Mouse (Mus musculus): ENCODE data around the gene Ergic1. TPM values are rescaled to one million over a fixed set of nuclear protein-coding genes. Genes with fewer than 3 reads are reported as not detected.

Gene Ergic1
- polyA plus RNA-seq, 1 experiment from 2014 or later: 75.0 TPM

DNA sequence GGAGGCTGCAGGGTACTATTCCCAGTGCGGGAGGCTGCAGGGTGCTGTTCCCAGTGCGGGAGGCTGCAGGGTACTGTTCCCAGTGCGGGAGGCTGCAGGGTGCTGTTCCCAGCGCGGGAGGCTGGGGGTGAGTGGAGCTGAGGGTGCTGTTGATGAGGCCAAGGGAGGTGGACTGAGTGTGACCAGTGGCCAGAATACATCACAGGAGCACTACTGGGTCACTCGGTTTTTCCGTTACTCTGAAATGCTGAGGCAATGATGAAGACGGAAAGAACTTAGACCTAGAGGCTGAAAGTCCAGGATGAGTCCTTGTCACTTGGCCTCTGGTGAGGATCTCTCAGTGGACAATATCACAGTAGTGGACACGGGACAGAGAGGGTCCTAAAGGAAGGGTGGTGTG lies 71.9 kb downstream of the Ergic1 start:
- no peak overlapping the region for H3K4me2 ChIP-seq
- peaks cover 48% of the 10 kb centered on the region for H3K36me3 ChIP-seq
- H3K4me1 ChIP-seq (replicated peaks): no peaks in the 10 kb centered on the region
- no peak overlapping the region for H3K9ac ChIP-seq
- WGBS: 93% methylated on average over 9 of the region's 9 CpGs
- H3K9me3 ChIP-seq (replicated peaks): no peaks in the 10 kb centered on the region
- ATAC-seq (replicated peaks; ENCODE audit: insufficient number of reproducible peaks, insufficient read depth, low FRiP score, low read depth): no peak
- H3K27ac ChIP-seq: no peak overlapping the region
- H3K27me3 ChIP-seq: no peaks in the 10 kb centered on the region
- no peak overlapping the region for H3K4me3 ChIP-seq

DNA sequence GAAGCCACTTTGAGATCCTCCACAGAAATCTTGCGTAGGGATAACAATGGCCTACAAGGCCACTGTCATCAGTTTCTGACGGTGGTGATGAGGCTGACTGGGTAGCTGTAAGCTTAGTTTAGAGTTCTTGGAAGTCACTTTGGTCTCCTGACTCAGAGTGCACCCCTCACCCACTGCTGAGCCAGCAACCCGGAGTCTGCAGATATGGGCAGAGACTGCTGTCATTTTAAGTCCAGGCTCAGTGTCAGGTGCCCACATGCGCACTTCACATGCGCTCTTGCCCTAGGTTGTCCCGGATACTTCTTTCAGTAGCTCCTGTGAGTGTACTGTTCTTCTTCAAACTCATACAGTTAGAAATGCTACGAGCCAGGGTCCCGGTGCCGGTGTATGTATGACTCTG lies 72.6 kb downstream of the Ergic1 start:
- Histone ChIP-seq H3K36me3 (peaks cover 48% of the 10 kb centered on the region), H3K9me3 (replicated peaks) (no peaks in the 10 kb centered on the region), H3K4me1 (replicated peaks) (peaks cover 3% of the 10 kb centered on the region; the same call in 1 of the 2 replicates), H3K4me3 (no peak overlapping the region), H3K4me2 (no peak overlapping the region), H3K9ac (no peak overlapping the region), H3K27ac (no peak overlapping the region), H3K27me3 (no peaks in the 10 kb centered on the region)
- ATAC-seq (replicated peaks; ENCODE audit: insufficient number of reproducible peaks, insufficient read depth, low FRiP score, low read depth): no peak
- 82% methylated on average over 9 of the region's 9 CpGs for WGBS

DNA sequence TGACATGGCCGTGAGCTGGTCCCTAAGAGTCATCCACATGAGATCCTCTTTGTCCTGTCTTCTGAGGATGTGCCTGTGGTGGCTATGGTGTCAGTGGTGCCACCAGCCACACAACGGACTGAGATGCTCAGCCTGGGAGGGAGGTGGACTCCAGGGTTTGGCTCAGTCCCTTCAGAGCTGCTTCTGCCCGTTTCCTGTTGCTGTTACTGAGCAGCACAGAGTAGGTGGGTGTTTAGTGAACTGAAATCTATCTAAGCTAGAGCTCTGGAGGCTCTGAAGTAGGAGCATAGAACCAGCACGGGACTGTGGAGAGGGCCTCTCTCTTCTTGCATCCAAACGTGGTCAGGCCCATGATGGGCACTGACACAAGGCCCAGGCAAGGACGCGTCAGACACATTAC lies 73.2 kb downstream of the Ergic1 start:
- peaks cover 51% of the 10 kb centered on the region for H3K36me3 ChIP-seq
- no peak for ATAC-seq (replicated peaks; ENCODE audit: insufficient number of reproducible peaks, insufficient read depth, low FRiP score, low read depth)

DNA sequence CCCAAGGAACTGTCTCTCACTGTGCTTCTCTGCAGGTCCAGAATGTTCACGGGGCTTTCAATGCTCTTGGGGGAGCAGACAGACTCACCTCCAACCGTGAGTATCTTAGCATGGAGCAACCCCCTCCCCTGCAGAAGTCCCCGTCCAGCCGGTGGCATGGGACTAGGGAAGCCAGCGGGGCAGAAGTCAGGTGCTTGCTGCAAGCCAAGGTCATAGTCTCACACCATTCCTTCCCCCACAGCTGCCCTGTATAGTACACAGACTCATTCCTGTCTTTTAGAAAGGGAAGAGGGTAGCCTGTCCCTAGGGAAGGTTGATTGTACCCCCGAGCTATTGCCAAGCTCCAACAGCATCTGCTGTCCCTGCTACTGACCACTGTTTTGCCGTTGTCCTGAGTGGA lies 74.7 kb downstream of the Ergic1 start:
- no peaks in the 10 kb centered on the region for H3K27me3 ChIP-seq
- H3K36me3 ChIP-seq: peaks cover 49% of the 10 kb centered on the region

More for the DNA sequence above, 73.2 kb downstream of the Ergic1 start:
- H3K9ac ChIP-seq: no peak overlapping the region
- H3K4me3 ChIP-seq: no peak overlapping the region
- H3K9me3 ChIP-seq (replicated peaks): no peaks in the 10 kb centered on the region
- no peak overlapping the region for H3K4me2 ChIP-seq
- H3K27ac ChIP-seq: no peak overlapping the region
- WGBS: 87% methylated on average over 7 of the region's 7 CpGs
- H3K27me3 ChIP-seq: no peaks in the 10 kb centered on the region
- H3K4me1 ChIP-seq (replicated peaks): peaks cover 3% of the 10 kb centered on the region; the same call in 1 of the 2 replicates

DNA sequence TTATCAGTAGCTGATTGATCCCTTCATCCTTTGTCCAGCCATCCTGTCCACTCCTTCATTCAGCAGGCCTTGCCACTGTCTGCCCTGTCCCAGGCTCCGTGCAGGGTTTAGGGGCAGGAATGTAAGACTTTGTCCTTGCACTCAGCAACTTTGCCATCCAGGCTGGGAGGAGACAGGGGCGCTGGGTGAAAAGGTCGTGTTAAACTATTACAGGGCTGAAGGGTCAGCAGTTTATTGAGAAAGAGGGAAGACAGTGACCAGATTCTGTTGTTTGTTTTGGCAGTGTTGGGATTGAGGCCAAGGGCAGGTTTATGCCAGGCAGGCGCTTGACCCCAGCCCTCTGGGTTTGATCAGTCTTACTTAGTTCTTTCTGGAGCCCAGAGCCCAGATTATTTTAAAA lies 76.6 kb downstream of the Ergic1 start:
- no peak overlapping the region for H3K9ac ChIP-seq
- H3K4me2 ChIP-seq: no peak overlapping the region
- H3K36me3 ChIP-seq: peaks cover 66% of the 10 kb centered on the region
- no peak overlapping the region for H3K4me3 ChIP-seq
- H3K27me3 ChIP-seq: no peaks in the 10 kb centered on the region
- no peak overlapping the region for H3K27ac ChIP-seq
- ATAC-seq (replicated peaks; ENCODE audit: insufficient number of reproducible peaks, insufficient read depth, low FRiP score, low read depth): no peak
- WGBS: 56% methylated on average over 4 of the region's 4 CpGs
- H3K9me3 ChIP-seq (replicated peaks): no peaks in the 10 kb centered on the region
- H3K4me1 ChIP-seq (replicated peaks): peaks cover 3% of the 10 kb centered on the region; the same call in 1 of the 2 replicates

More for the DNA sequence above, 74.7 kb downstream of the Ergic1 start:
- ATAC-seq (replicated peaks; ENCODE audit: insufficient number of reproducible peaks, insufficient read depth, low FRiP score, low read depth): no peak
- Histone ChIP-seq H3K4me2 (no peak overlapping the region), H3K4me3 (no peak overlapping the region), H3K4me1 (replicated peaks) (peaks cover 3% of the 10 kb centered on the region; the same call in 1 of the 2 replicates), H3K9ac (no peak overlapping the region), H3K9me3 (replicated peaks) (no peaks in the 10 kb centered on the region), H3K27ac (no peak overlapping the region)
- WGBS: 80% methylated on average over 7 of the region's 7 CpGs

DNA sequence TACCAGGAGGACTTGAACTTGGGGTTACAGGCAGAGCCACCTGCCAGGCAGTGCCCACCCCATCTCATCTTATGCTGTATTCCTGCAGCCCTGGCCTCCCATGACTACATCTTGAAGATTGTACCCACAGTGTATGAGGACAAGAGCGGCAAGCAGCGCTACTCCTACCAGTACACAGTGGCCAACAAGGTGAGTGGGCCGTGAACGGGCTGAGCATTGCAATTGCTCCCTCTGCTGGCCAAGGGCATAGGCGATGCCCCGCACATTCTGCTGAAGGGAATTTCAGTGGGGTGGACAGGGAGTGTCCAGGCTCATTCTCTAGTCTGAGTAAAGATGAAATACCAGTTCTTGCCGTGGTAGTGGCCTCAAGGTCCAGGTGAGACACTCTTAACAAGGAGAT lies 77.4 kb downstream of the Ergic1 start:
- Histone ChIP-seq H3K27me3 (no peaks in the 10 kb centered on the region), H3K9ac (no peak overlapping the region), H3K36me3 (peaks cover 74% of the 10 kb centered on the region), H3K4me1 (replicated peaks) (peaks cover 3% of the 10 kb centered on the region; the same call in 1 of the 2 replicates), H3K9me3 (replicated peaks) (no peaks in the 10 kb centered on the region), H3K27ac (no peak overlapping the region), H3K4me3 (no peak overlapping the region), H3K4me2 (no peak overlapping the region)
- WGBS: 12% methylated on average over 7 of the region's 7 CpGs
- ATAC-seq (replicated peaks; ENCODE audit: insufficient number of reproducible peaks, insufficient read depth, low FRiP score, low read depth): peak; percentile 70

DNA sequence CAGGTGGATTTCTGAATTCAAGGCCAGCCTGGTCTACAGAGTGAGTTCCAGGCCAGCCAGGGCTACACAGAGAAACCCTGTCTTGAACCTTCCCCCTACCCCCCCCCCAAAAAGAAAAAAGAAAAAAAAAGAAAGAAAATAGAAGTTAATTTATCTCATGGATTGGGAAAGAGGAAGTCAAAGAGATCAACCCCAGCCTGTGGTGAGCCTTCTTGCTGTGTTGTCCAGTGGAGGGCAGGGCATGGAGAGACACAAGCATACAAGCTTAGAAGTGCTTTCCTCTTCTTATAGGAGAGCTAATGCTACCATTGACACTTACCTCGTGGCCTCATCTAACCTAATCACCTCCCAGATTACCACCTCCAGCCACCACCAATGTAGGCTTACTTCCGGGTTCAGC lies 78.5 kb downstream of the Ergic1 start:
- WGBS: 83% methylated on average over 2 of the region's 2 CpGs
- Histone ChIP-seq H3K4me3 (no peak overlapping the region), H3K36me3 (peaks cover 74% of the 10 kb centered on the region)

DNA sequence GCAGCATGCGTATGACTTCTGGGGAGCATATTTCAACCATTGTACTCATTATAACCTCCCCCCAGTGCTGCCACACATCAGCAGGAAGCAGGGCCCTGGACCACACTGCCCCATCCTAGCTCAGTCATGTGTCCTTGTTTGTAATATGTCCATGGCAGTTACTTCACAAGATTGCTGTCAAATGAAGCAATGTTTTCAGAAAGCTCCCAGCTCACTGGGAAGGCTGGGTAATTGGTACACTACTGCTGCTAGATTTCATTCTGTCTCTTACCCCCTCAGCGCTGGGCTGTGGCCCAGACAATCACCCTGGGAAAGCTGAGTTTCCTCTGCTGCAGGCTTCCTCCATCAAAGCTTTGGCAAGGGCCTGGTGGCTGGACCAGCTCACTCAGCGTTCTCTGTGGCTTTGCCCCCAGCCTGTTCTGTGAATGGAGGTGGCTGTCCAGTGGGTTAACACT lies 79.0 kb downstream of the Ergic1 start:
- H3K4me1 ChIP-seq (replicated peaks): peaks cover 13% of the 10 kb centered on the region
- no peaks in the 10 kb centered on the region for H3K9me3 ChIP-seq (replicated peaks)
- H3K9ac ChIP-seq: no peak overlapping the region
- ATAC-seq (replicated peaks; ENCODE audit: insufficient number of reproducible peaks, insufficient read depth, low FRiP score, low read depth): no peak
- H3K4me2 ChIP-seq: no peak overlapping the region
- H3K36me3 ChIP-seq: peaks cover 69% of the 10 kb centered on the region
- H3K27ac ChIP-seq: no peak overlapping the region
- H3K27me3 ChIP-seq: no peaks in the 10 kb centered on the region
- no peak overlapping the region for H3K4me3 ChIP-seq
- WGBS: 89% methylated on average over 3 of the region's 3 CpGs

More for the DNA sequence above, 78.5 kb downstream of the Ergic1 start:
- ATAC-seq (replicated peaks; ENCODE audit: insufficient number of reproducible peaks, insufficient read depth, low FRiP score, low read depth): no peak
- Histone ChIP-seq H3K9me3 (replicated peaks) (no peaks in the 10 kb centered on the region), H3K27ac (no peak overlapping the region), H3K9ac (no peak overlapping the region), H3K27me3 (no peaks in the 10 kb centered on the region), H3K4me1 (replicated peaks) (peaks cover 8% of the 10 kb centered on the region), H3K4me2 (no peak overlapping the region)

DNA sequence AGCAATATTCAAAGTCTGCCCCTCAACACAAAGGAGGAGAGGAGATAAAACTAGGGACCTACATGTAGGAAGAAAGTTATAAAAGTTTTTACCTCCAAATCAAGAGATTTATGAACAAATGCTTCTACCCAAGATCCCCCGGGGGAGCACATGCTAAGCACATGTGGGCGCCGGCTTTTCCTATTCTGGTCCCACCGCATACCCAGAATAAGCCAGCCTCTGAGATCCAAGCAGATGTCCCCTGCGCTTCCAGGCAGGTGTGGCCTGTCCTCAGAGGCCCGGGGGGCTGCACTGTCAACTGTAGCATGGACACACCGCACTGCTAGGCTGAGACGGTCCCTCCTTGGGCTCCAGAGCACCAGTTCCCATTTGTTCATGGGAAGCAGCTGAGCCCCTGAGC lies 82.2 kb downstream of the Ergic1 start:
- Histone ChIP-seq H3K36me3 (peaks cover 56% of the 10 kb centered on the region), H3K9me3 (replicated peaks) (no peaks in the 10 kb centered on the region), H3K9ac (no peak overlapping the region), H3K4me1 (replicated peaks) (peaks cover 35% of the 10 kb centered on the region), H3K27me3 (no peaks in the 10 kb centered on the region), H3K4me2 (no peak overlapping the region), H3K4me3 (no peak overlapping the region), H3K27ac (no peak overlapping the region)
- 98% methylated on average over 8 of the region's 8 CpGs for WGBS
- ATAC-seq (replicated peaks; ENCODE audit: insufficient number of reproducible peaks, insufficient read depth, low FRiP score, low read depth): no peak

DNA sequence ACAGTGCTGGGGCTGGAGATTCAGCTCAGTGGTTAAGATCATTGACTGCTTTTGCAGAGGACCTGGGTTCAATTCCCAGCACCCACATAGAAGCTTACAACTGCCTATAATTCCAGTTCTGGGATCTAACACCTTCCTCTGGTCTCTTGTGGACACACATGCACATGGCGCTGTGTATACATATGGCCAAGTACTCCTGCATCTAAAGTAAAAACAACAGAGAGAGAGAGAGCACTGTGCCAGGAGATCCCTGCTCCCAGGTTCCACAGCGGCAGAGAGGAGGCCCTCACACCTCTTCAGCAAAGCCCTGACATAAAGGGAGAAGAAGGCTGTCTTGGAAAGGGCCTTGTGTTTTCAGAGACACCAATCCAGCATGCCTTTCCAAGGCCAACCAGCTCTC lies 82.7 kb downstream of the Ergic1 start:
- peaks cover 54% of the 10 kb centered on the region for H3K36me3 ChIP-seq
- 91% methylated on average over 2 of the region's 2 CpGs for WGBS

DNA sequence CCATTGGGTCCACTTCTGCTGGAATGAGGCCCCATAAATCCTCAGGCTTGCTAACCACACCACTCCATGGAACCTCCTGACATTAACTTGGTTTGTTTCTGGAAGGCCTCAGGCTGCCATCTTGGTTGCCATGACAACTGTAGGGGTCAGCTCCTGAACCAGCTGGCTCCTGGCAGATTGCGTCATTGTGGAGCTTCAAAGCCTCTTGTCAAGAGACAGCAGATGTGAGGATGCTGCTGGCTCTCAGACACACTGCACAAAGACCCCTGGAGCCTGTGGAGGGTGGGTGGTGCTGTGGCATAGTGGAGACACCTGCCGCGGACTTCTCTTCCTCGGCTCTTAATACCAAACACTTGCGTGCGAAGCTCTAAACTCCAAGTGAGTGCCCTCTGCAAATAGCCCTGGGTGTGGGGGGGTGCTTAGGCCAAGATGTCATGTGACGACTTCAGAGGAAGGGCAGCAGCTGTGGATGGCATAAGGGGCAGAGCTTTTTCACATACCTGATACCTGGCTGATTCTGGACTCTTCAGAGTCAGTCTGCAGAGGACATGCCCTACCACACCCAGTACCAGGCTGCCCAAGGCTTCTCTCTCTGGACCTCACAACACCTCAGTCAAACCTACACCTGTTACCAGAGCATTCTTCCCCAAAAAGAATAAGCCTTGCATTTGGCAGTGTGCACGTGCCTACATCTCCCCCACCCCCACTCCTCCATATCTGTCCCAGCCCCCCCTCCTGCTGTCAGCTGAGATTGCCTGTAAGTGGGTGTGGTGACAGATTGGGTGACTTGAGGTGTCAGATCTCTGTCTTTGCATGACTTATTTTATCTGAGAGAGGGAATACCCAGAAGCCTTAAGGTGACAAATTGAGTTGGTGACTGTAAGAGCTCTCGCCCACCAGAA lies 83.5 kb downstream of the Ergic1 start:
- Histone ChIP-seq H3K4me1 (replicated peaks) (peaks cover 34% of the 10 kb centered on the region), H3K4me2 (no peak overlapping the region), H3K9me3 (replicated peaks) (no peaks in the 10 kb centered on the region), H3K27ac (peak overlapping the region; percentile 43), H3K36me3 (peaks cover 48% of the 10 kb centered on the region), H3K27me3 (no peaks in the 10 kb centered on the region), H3K9ac (no peak overlapping the region), H3K4me3 (no peak overlapping the region)
- no peak for ATAC-seq (replicated peaks; ENCODE audit: insufficient number of reproducible peaks, insufficient read depth, low FRiP score, low read depth)
- 73% methylated on average over 9 of the region's 9 CpGs for WGBS

More for the DNA sequence above, 82.7 kb downstream of the Ergic1 start:
- Histone ChIP-seq H3K27ac (no peak overlapping the region), H3K27me3 (no peaks in the 10 kb centered on the region), H3K4me1 (replicated peaks) (peaks cover 34% of the 10 kb centered on the region), H3K9ac (no peak overlapping the region), H3K9me3 (replicated peaks) (no peaks in the 10 kb centered on the region), H3K4me2 (no peak overlapping the region), H3K4me3 (no peak overlapping the region)
- no peak for ATAC-seq (replicated peaks; ENCODE audit: insufficient number of reproducible peaks, insufficient read depth, low FRiP score, low read depth)
